Mouse (Mus musculus) intestine, embryonic 16.5 days (tissue): ENCODE results near the gene Gpr18. TPM values are rescaled to one million over a fixed set of nuclear protein-coding genes. Genes with fewer than 3 reads are reported as not detected.

Experiments used
- ATAC-seq: fragments of 200-750 bp; cut with Nextera tagmentation; 2 replicates; pipeline ENCODE4 v1.8.0; 2017; ENCODE audit warnings: moderate TSS enrichment, moderate library complexity
- H3K27ac ChIP-seq: fragments of 300-500 bp; sonication (generic); 2 replicates; pipeline ENCODE4 v1.5.1; 2014; ENCODE audit warnings: mild to moderate bottlenecking, low read length
- H3K27me3 ChIP-seq: fragments of 300-500 bp; sonication (generic); replicated peaks from 2 replicates; pipeline ENCODE4 v1.6.1; 2014; ENCODE audit warnings: low read length, control low read depth, mixed read lengths; ENCODE audit not compliant: control insufficient read depth, insufficient read depth
- H3K36me3 ChIP-seq: fragments of 300-500 bp; sonication (generic); 2 replicates; pipeline ENCODE4 v1.6.1; 2014; ENCODE audit warnings: low read length, control low read depth; ENCODE audit not compliant: control insufficient read depth, insufficient read depth
- H3K4me1 ChIP-seq: fragments of 300-500 bp; sonication (generic); 2 replicates; pipeline ENCODE4 v1.6.1; 2014; ENCODE audit warnings: low read length, control low read depth, mixed read lengths; ENCODE audit not compliant: control insufficient read depth, insufficient read depth
- H3K4me2 ChIP-seq: fragments of 300-500 bp; sonication (generic); 2 replicates; pipeline ENCODE4 v1.6.1; 2014; ENCODE audit warnings: low read depth, low read length, control low read depth
- H3K4me3 ChIP-seq: fragments of 300-500 bp; sonication (generic); 2 replicates; pipeline ENCODE4 v1.5.1; 2014; ENCODE audit warnings: mild to moderate bottlenecking, low read length
- H3K9ac ChIP-seq: fragments of 300-500 bp; sonication (generic); 2 replicates; pipeline ENCODE4 v1.6.1; 2014; ENCODE audit warnings: low read depth, low read length
- H3K9me3 ChIP-seq: fragments of 300-500 bp; sonication (generic); 2 replicates; pipeline ENCODE4 v1.6.1; 2016; ENCODE audit warnings: low read length, control low read depth; ENCODE audit not compliant: control insufficient read depth
- WGBS: fragments of 180-500 bp; shearing (Covaris S2); extraction: QIAGEN DNeasy Blood & Tissue Kit; methylation state at CpG from one replicate; pipeline ENCODE4 v1.1.7; 2014; 5-methylcytosine and 5-hydroxymethylcytosine counted together
- polyA plus RNA-seq: library from polyadenylated mRNA; unstranded; fragments of >200 nt; fragmentation: Nextera tagmentation; extraction: Ambion mirVana; gene quantifications from 2 replicates; pipeline ENCODE4 v1.2.1, GENCODE M21; 2015

The Gpr18 gene
- 0.34 and 0.38 TPM in 2 replicates for polyA plus RNA-seq

- no peaks in the 10 kb centered on the region for H3K27me3 ChIP-seq
- H3K4me1 ChIP-seq: peaks cover 5% of the 10 kb centered on the region
- WGBS: 60% methylated on average over 8 of the region's 8 CpGs
- H3K9me3 ChIP-seq: no peaks in the 10 kb centered on the region
- no peak within 1 kb of the TSS for H3K9ac ChIP-seq
- no peak within 1 kb of the TSS for H3K4me2 ChIP-seq
- no peak within 1 kb of the TSS for H3K27ac ChIP-seq
- ATAC-seq: no peak
- H3K4me3 ChIP-seq: no peak within 1 kb of the TSS
- peaks cover 5% of the 10 kb centered on the region; the same call in 1 of the 2 replicates for H3K36me3 ChIP-seq
Observed at GRCm38 (mm10) chr14:121915621-121916020, at the start of gene Gpr18. TSS of gene Gpr18 (minus strand) at chr14:121915781.

DNA sequence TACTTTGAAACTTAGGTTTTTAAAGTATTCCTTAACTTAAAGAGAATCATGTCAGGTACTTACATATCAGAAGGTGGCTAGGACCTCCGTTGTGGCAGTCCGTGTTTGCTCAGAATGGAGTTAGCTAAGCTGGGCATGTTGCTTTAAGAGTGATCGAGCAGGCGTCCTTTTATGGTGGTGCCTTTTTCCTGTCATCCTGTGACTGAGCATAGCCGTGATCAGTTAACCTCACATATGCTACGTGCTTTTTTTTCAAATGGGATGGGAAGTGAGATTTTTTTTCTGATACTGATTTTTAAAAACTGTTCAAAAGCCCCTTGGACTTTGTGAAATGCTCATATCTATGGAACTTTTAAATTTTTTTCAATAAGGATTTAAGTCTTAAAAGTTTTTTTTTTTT lies 49.4 kb upstream of the Gpr18 start, which contains the start of gene Gpr183:
TSS of gene Gpr183 (minus strand) at position 206 of the 400 bp plus-strand sequence.
- H3K36me3 ChIP-seq: no peaks in the 10 kb centered on the region
- peak within 1 kb of the TSS; percentile 32; the same call in 1 of the 2 replicates for H3K9ac ChIP-seq
- no peaks in the 10 kb centered on the region for H3K9me3 ChIP-seq
- peak within 1 kb of the TSS; percentile 37; the same call in 1 of the 2 replicates for H3K27ac ChIP-seq
- peaks cover 29% of the 10 kb centered on the region for H3K4me1 ChIP-seq
- no peaks in the 10 kb centered on the region for H3K27me3 ChIP-seq
- no peak for ATAC-seq
- peak within 1 kb of the TSS; percentile 27 for H3K4me3 ChIP-seq
- H3K4me2 ChIP-seq: peak within 1 kb of the TSS; percentile 33; the same call in 1 of the 2 replicates
- 31% methylated on average over 6 of the region's 6 CpGs for WGBS

DNA sequence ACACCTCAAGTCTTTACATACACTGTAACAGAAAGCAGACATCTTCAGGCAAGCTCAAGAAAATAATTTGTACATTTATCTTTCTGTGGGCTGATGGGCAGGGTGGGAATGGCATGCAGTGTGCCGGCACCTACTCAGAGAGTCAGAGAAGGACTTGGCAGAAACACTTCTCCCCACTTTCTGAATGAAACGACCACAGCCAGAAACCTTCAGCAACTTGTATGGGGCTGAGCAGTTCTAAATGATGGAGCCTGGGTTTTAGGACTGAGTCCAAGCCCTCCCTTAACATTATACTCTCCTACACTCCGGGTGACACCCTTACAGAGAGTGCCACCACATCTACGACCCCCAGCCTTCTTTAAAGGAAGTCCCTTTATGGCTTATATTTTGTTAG lies 48.4 kb upstream of the Gpr18 start:
- peaks cover 28% of the 10 kb centered on the region for H3K4me1 ChIP-seq
- peak; percentile 8 for ATAC-seq
- 29% methylated on average over 4 of the region's 4 CpGs for WGBS
- H3K27ac ChIP-seq: peak overlapping the region; percentile 37; the same call in 1 of the 2 replicates
- peak overlapping the region; percentile 27 for H3K4me3 ChIP-seq
- H3K9me3 ChIP-seq: no peaks in the 10 kb centered on the region
- no peaks in the 10 kb centered on the region for H3K27me3 ChIP-seq
- peak overlapping the region; percentile 33 for H3K4me2 ChIP-seq
- H3K9ac ChIP-seq: peak overlapping the region; percentile 32; the same call in 1 of the 2 replicates
- no peaks in the 10 kb centered on the region for H3K36me3 ChIP-seq

GRCm38 (mm10) chr14:121963251-121963941 lies 47.8 kb upstream of the Gpr18 start:
- H3K9ac ChIP-seq: peak overlapping the region; percentile 32; the same call in 1 of the 2 replicates

GRCm38 (mm10) chr14:121962128-121962890 lies 46.7 kb upstream of the Gpr18 start:
- no peaks in the 10 kb centered on the region for H3K27me3 ChIP-seq
- peak overlapping the region; percentile 7; the same call in 1 of the 2 replicates for H3K4me2 ChIP-seq
- 65% methylated on average over 14 of the region's 14 CpGs for WGBS
- peaks cover 28% of the 10 kb centered on the region for H3K4me1 ChIP-seq
- H3K9me3 ChIP-seq: no peaks in the 10 kb centered on the region
- H3K36me3 ChIP-seq: no peaks in the 10 kb centered on the region
- no peak overlapping the region for H3K9ac ChIP-seq
- H3K27ac ChIP-seq: peak overlapping the region; percentile 45; the same call in 1 of the 2 replicates
- no peak for ATAC-seq
- H3K4me3 ChIP-seq: no peak overlapping the region

More at GRCm38 (mm10) chr14:121963251-121963941, 47.8 kb upstream of the Gpr18 start:
- peak; percentile 52 for ATAC-seq
- Histone ChIP-seq H3K36me3 (no peaks in the 10 kb centered on the region), H3K4me3 (peak overlapping the region; percentile 27), H3K27me3 (no peaks in the 10 kb centered on the region), H3K27ac (peak overlapping the region; percentile 37; the same call in 1 of the 2 replicates), H3K9me3 (no peaks in the 10 kb centered on the region), H3K4me2 (peak overlapping the region; percentile 33), H3K4me1 (peaks cover 32% of the 10 kb centered on the region)
- WGBS: 50% methylated on average over 9 of the region's 9 CpGs

GRCm38 (mm10) chr14:121961496-121962127 lies 46.0 kb upstream of the Gpr18 start:
- Histone ChIP-seq H3K9ac (no peak overlapping the region; the same call in 1 of the 2 replicates), H3K27ac (0 out of 2 replicates have a peak overlapping the region, but pooled peaks have one; percentile 45), H3K27me3 (no peaks in the 10 kb centered on the region), H3K9me3 (no peaks in the 10 kb centered on the region), H3K4me1 (peaks cover 23% of the 10 kb centered on the region), H3K4me2 (no peak overlapping the region; the same call in 1 of the 2 replicates), H3K4me3 (no peak overlapping the region), H3K36me3 (no peaks in the 10 kb centered on the region)
- ATAC-seq: no peak
- 60% methylated on average over 12 of the region's 12 CpGs for WGBS

- Histone ChIP-seq H3K27ac (no peak overlapping the region), H3K9ac (no peak overlapping the region; the same call in 1 of the 2 replicates), H3K36me3 (no peaks in the 10 kb centered on the region), H3K9me3 (no peaks in the 10 kb centered on the region), H3K27me3 (no peaks in the 10 kb centered on the region), H3K4me2 (no peak overlapping the region), H3K4me1 (peaks cover 22% of the 10 kb centered on the region), H3K4me3 (no peak overlapping the region)
- ATAC-seq: no peak
- 41% methylated on average over 6 of the region's 6 CpGs for WGBS
Observed at GRCm38 (mm10) chr14:121960997-121961396, 45.4 kb upstream of the Gpr18 start.

GRCm38 (mm10) chr14:121960531-121960930 lies 45.0 kb upstream of the Gpr18 start:
- no peak overlapping the region for H3K9ac ChIP-seq
- no peak overlapping the region for H3K27ac ChIP-seq
- H3K27me3 ChIP-seq: no peaks in the 10 kb centered on the region
- H3K4me1 ChIP-seq: peaks cover 22% of the 10 kb centered on the region
- H3K36me3 ChIP-seq: no peaks in the 10 kb centered on the region
- no peak for ATAC-seq
- no peak overlapping the region for H3K4me3 ChIP-seq
- 74% methylated on average over 2 of the region's 2 CpGs for WGBS
- no peaks in the 10 kb centered on the region for H3K9me3 ChIP-seq
- no peak overlapping the region for H3K4me2 ChIP-seq

- Histone ChIP-seq H3K9ac (no peak overlapping the region), H3K27ac (no peak overlapping the region), H3K4me3 (no peak overlapping the region), H3K4me1 (peaks cover 21% of the 10 kb centered on the region), H3K4me2 (no peak overlapping the region), H3K36me3 (no peaks in the 10 kb centered on the region), H3K9me3 (no peaks in the 10 kb centered on the region), H3K27me3 (no peaks in the 10 kb centered on the region)
- ATAC-seq: no peak
- WGBS: 81% methylated on average over 4 of the region's 4 CpGs
Observed at GRCm38 (mm10) chr14:121960031-121960430, 44.5 kb upstream of the Gpr18 start.
